Mouse (Mus musculus): Measurements from ENCODE around the gene Gm49322. TPM values are rescaled to one million over a fixed set of nuclear protein-coding genes. Genes with fewer than 3 reads are reported as not detected.

Gm49322 gene
- polyA plus RNA-seq, 1 experiment from 2014 or later: 3.9 TPM

- WGBS: 79% methylated on average over 7 of the region's 7 CpGs
- peak overlapping the region; percentile 82 for H3K4me3 ChIP-seq (replicated peaks)
- H3K9ac ChIP-seq: no peak overlapping the region
- H3K4me2 ChIP-seq: peak overlapping the region; percentile 86
- ATAC-seq (ENCODE audit: insufficient read depth, low FRiP score, low read depth): 0 out of 2 replicates have a peak, but pooled peaks have one; percentile 32
- H3K27ac ChIP-seq: peak overlapping the region; percentile 93; the same call in 1 of the 2 replicates
- peaks cover 18% of the 10 kb centered on the region for H3K4me1 ChIP-seq
- no peaks in the 10 kb centered on the region for H3K27me3 ChIP-seq (replicated peaks)
- H3K36me3 ChIP-seq: peaks cover 30% of the 10 kb centered on the region
- no peaks in the 10 kb centered on the region for H3K9me3 ChIP-seq
Observed at GRCm38 (mm10) chr10:80604001-80604509, 1.8 kb upstream of the Gm49322 start.

- Histone ChIP-seq H3K9ac (no peak overlapping the region), H3K27me3 (replicated peaks) (no peaks in the 10 kb centered on the region), H3K4me3 (replicated peaks) (no peak overlapping the region), H3K36me3 (peaks cover 37% of the 10 kb centered on the region), H3K4me2 (no peak overlapping the region), H3K9me3 (no peaks in the 10 kb centered on the region), H3K27ac (no peak overlapping the region), H3K4me1 (peaks cover 18% of the 10 kb centered on the region)
- 88% methylated on average over 2 of the region's 2 CpGs for WGBS
- no peak for ATAC-seq (ENCODE audit: insufficient read depth, low FRiP score, low read depth)
Observed at GRCm38 (mm10) chr10:80604988-80605387, 833 bp upstream of the Gm49322 start.

- no peak overlapping the region for H3K9ac ChIP-seq
- no peak for ATAC-seq (ENCODE audit: insufficient read depth, low FRiP score, low read depth)
Observed at GRCm38 (mm10) chr10:80606306-80606705, 485 bp downstream of the Gm49322 start.

DNA sequence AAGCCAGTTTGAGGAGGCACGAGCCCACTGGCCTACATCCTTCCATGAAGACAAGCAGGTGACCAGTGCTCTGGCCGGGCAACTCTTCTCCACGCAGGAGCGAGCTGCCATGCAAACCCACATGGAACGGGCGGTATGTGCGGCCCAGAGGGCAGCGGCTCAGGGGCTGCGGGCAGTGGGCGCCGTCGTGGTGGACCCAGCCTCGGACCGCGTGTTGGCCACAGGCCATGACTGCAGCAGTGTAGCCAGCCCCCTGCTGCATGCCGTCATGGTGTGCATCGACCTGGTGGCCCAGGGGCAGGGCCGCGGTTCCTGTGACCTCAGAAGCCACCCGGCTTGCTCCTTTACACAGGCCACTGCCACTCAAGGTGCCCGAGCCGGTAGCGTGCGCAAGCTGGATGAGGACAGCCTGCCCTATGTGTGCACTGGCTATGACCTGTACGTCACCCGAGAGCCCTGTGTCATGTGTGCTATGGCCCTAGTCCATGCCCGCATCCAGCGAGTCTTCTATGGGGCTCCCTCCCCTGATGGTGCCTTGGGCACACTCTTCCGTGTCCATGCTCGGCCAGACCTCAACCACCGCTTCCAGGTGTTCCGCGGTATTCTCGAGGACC is 1.0 kb downstream of the Gm49322 start:
- H3K27ac ChIP-seq: no peak overlapping the region
- H3K4me2 ChIP-seq: no peak overlapping the region
- no peak overlapping the region for H3K9ac ChIP-seq
- no peak for ATAC-seq (ENCODE audit: insufficient read depth, low FRiP score, low read depth)
- H3K27me3 ChIP-seq (replicated peaks): no peaks in the 10 kb centered on the region
- peaks cover 18% of the 10 kb centered on the region for H3K4me1 ChIP-seq
- H3K9me3 ChIP-seq: no peaks in the 10 kb centered on the region
- H3K4me3 ChIP-seq (replicated peaks): no peak overlapping the region
- H3K36me3 ChIP-seq: peaks cover 37% of the 10 kb centered on the region
- WGBS: 93% methylated on average over 34 of the region's 34 CpGs

More at GRCm38 (mm10) chr10:80606306-80606705, 485 bp downstream of the Gm49322 start:
- Histone ChIP-seq H3K27me3 (replicated peaks) (no peaks in the 10 kb centered on the region), H3K4me3 (replicated peaks) (no peak overlapping the region), H3K4me2 (no peak overlapping the region), H3K9me3 (no peaks in the 10 kb centered on the region), H3K36me3 (peaks cover 37% of the 10 kb centered on the region), H3K4me1 (peaks cover 18% of the 10 kb centered on the region), H3K27ac (no peak overlapping the region)
- 78% methylated on average over 23 of the region's 23 CpGs for WGBS

- H3K27ac ChIP-seq: no peak overlapping the region
- H3K9ac ChIP-seq: no peak overlapping the region
- H3K4me2 ChIP-seq: no peak overlapping the region
- no peaks in the 10 kb centered on the region for H3K27me3 ChIP-seq (replicated peaks)
- ATAC-seq (ENCODE audit: insufficient read depth, low FRiP score, low read depth): no peak
- H3K9me3 ChIP-seq: no peaks in the 10 kb centered on the region
- peaks cover 16% of the 10 kb centered on the region for H3K4me1 ChIP-seq
- no peak overlapping the region for H3K4me3 ChIP-seq (replicated peaks)
- WGBS: 91% methylated on average over 3 of the region's 3 CpGs
- peaks cover 37% of the 10 kb centered on the region for H3K36me3 ChIP-seq
Observed at GRCm38 (mm10) chr10:80608435-80608834, 2.6 kb downstream of the Gm49322 start.

DNA sequence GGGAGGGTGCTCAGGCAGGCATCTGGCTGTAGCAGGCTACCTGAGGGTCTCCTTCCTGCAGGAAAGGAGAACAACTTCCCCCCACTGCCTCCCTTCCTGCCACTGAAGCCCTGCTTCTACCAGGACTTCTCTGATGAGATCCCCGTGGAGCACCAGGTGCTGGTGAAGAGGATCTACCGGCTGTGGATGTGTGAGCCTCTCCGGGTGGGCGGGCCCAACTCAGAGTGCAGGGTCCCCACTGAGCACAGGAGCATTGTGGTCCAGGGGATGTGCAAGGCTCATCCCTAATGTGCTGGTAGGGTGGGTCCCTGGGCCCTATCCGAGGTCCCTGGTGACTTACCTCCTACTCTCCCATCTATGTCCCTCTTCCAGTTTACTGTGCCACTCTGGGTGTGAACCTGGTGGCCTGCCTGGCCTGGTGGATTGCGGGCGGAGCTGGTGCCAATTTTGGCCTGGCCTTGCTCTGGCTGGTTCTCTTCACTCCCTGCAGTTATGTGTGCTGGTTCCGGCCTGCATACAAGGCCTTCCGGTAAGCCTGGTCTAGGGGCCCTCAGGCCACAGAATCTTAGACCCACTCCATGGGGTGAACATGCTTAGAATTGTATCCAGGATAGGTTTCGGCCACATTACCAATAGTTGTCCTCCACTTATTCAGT is 3.6 kb downstream of the Gm49322 start:
- H3K9me3 ChIP-seq: no peaks in the 10 kb centered on the region
- H3K4me3 ChIP-seq (replicated peaks): no peak overlapping the region
- H3K27me3 ChIP-seq (replicated peaks): no peaks in the 10 kb centered on the region
- H3K9ac ChIP-seq: no peak overlapping the region
- WGBS: 87% methylated on average over 10 of the region's 10 CpGs
- no peak overlapping the region for H3K27ac ChIP-seq
- no peak overlapping the region for H3K4me2 ChIP-seq
- ATAC-seq (ENCODE audit: insufficient read depth, low FRiP score, low read depth): no peak
- peaks cover 7% of the 10 kb centered on the region for H3K4me1 ChIP-seq
- peaks cover 38% of the 10 kb centered on the region for H3K36me3 ChIP-seq

DNA sequence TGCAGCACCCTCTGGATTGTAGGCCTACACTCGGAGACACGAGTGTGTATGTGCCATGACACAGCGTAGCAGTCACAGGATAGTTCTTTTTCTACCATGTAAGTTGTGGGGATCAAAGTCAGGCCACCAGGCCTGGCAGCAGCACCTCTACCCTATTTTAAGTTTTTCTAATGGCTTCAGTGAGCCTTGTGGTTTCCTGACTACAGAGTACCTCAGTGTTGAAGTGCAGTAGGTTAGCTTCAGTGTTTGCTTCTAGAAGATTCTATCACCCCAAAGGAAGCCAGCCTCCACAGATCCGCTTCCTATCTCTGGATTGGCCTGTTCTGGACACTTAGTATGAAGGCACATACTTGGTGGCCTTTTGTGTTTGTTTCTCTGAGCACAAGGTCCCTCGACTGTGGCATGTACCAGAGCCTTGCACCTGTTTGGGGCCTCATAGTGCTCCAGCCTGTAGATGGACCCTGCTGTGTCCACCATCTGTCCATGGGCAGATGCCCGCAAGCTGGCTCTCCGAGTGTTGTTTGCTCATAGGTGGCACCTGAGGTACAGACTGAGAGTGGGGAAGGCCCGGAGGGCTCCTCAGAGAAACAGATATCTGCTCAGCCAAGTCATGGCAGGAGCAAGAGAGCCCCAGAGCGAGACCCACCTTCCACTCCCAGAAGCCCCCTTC is 4.4 kb downstream of the Gm49322 start:
- ATAC-seq (ENCODE audit: insufficient read depth, low FRiP score, low read depth): no peak
- Histone ChIP-seq H3K9ac (no peak overlapping the region), H3K27me3 (replicated peaks) (no peaks in the 10 kb centered on the region), H3K4me1 (peaks cover 3% of the 10 kb centered on the region; the same call in 1 of the 2 replicates), H3K27ac (no peak overlapping the region), H3K4me3 (replicated peaks) (no peak overlapping the region), H3K9me3 (no peaks in the 10 kb centered on the region), H3K36me3 (peaks cover 47% of the 10 kb centered on the region), H3K4me2 (no peak overlapping the region)
- 90% methylated on average over 9 of the region's 9 CpGs for WGBS

- H3K4me1 ChIP-seq: peaks cover 3% of the 10 kb centered on the region; the same call in 1 of the 2 replicates
- H3K9ac ChIP-seq: no peak overlapping the region
- no peaks in the 10 kb centered on the region for H3K27me3 ChIP-seq (replicated peaks)
- WGBS: 67% methylated on average over 4 of the region's 4 CpGs
- no peak for ATAC-seq (ENCODE audit: insufficient read depth, low FRiP score, low read depth)
- peaks cover 54% of the 10 kb centered on the region for H3K36me3 ChIP-seq
- no peak overlapping the region for H3K4me3 ChIP-seq (replicated peaks)
- H3K9me3 ChIP-seq: no peaks in the 10 kb centered on the region
- H3K27ac ChIP-seq: no peak overlapping the region
- H3K4me2 ChIP-seq: no peak overlapping the region
Observed at GRCm38 (mm10) chr10:80611024-80611423, 5.2 kb downstream of the Gm49322 start.

DNA sequence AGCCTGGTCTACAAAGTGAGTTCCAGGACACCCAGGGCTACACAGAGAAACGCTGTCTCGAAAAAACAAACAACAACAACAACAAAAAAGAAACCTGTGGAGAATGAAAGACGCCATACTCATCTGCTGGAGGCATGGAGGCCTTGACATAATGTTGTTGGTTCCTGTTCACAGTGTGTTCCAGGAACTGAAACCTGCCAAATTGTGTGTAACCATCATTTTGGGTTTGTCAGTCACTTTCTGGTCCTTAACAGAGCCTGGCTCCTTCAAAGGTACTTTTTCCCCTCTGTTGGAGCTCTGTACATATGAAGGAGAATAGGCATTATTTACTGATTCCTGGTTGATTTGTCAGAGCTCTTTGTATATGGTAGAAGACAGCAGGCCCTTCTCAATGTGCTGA is 6.1 kb downstream of the Gm49322 start:
- Histone ChIP-seq H3K27ac (no peak overlapping the region), H3K27me3 (replicated peaks) (no peaks in the 10 kb centered on the region), H3K4me1 (no peaks in the 10 kb centered on the region), H3K9ac (no peak overlapping the region), H3K4me3 (replicated peaks) (no peak overlapping the region), H3K36me3 (peaks cover 46% of the 10 kb centered on the region), H3K4me2 (no peak overlapping the region), H3K9me3 (no peaks in the 10 kb centered on the region)
- WGBS: 87% methylated on average over 3 of the region's 3 CpGs
- no peak for ATAC-seq (ENCODE audit: insufficient read depth, low FRiP score, low read depth)

- no peak overlapping the region for H3K4me2 ChIP-seq
- H3K27me3 ChIP-seq (replicated peaks): no peaks in the 10 kb centered on the region
- 76% methylated on average over 3 of the region's 3 CpGs for WGBS
- H3K9me3 ChIP-seq: no peaks in the 10 kb centered on the region
- H3K9ac ChIP-seq: no peak overlapping the region
- ATAC-seq (ENCODE audit: insufficient read depth, low FRiP score, low read depth): no peak
- H3K4me3 ChIP-seq (replicated peaks): no peak overlapping the region
- H3K4me1 ChIP-seq: no peaks in the 10 kb centered on the region
- H3K36me3 ChIP-seq: peaks cover 27% of the 10 kb centered on the region
- H3K27ac ChIP-seq: no peak overlapping the region
Observed at GRCm38 (mm10) chr10:80613821-80614220, 8.0 kb downstream of the Gm49322 start.

DNA sequence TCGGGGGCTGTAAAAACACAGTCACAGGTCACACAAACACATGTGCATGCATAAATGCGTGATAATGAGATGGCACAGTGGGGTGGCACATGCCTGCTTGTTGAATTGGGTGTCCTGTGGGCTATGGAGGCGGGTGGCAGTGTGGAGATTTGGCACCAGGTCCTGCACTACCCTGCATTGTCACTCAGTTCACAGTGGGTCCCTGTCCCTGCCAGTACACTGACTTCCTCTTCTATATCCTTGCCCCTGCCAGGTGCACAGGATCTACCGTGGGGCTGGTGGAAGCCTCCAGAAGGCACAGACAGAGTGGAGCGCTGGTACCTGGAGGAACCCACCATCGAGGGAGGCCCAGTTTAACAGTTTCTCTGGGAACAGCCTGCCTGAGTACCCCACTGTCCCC is 8.5 kb downstream of the Gm49322 start:
- Histone ChIP-seq H3K9ac (no peak overlapping the region), H3K9me3 (no peaks in the 10 kb centered on the region), H3K27me3 (replicated peaks) (no peaks in the 10 kb centered on the region), H3K27ac (no peak overlapping the region), H3K36me3 (peaks cover 21% of the 10 kb centered on the region), H3K4me2 (no peak overlapping the region), H3K4me3 (replicated peaks) (no peak overlapping the region), H3K4me1 (no peaks in the 10 kb centered on the region)
- ATAC-seq (ENCODE audit: insufficient read depth, low FRiP score, low read depth): no peak
- 90% methylated on average over 6 of the region's 6 CpGs for WGBS

- H3K9me3 ChIP-seq: no peaks in the 10 kb centered on the region
- H3K4me3 ChIP-seq (replicated peaks): no peak overlapping the region
- H3K4me2 ChIP-seq: no peak overlapping the region
- H3K4me1 ChIP-seq: peaks cover 5% of the 10 kb centered on the region
- whole genome bisulfite sequencing: 68% methylated on average over 9 of the region's 9 CpGs
- H3K36me3 ChIP-seq: peaks cover 17% of the 10 kb centered on the region
- H3K27me3 ChIP-seq (replicated peaks): no peaks in the 10 kb centered on the region
- H3K27ac ChIP-seq: no peak overlapping the region
- no peak for ATAC-seq (ENCODE audit: insufficient read depth, low FRiP score, low read depth)
- no peak overlapping the region for H3K9ac ChIP-seq
Observed at GRCm38 (mm10) chr10:80618181-80618580, 12.4 kb downstream of the Gm49322 start.
